ENCODE assay signal across 15 mouse cellular contexts in genomic region chr4:35356904-35357563, GRCm38 (mm10).
A peak's percentile ranks its signal among the peaks of the same experiment; 100 is the strongest.
DNase-seq lines count a peak whose midpoint lies in the region; ATAC-seq lines count a peak whose summit lies in the region.
"Had no signal": no experiment of that assay in that cellular context is flagged by ENCODE, and none has a peak within 500 bp of the region (broad histone marks: within the 10 kb centered on the region; RNA-seq: fewer than 3 reads in every experiment).

No protein-coding gene starts in this region.

- H3K4me2 ChIP-seq in heart, embryonic 11.5 days = no peak overlapping the region
- H3K4me2 ChIP-seq in kidney, embryonic 15.5 days = no peak overlapping the region
- H3K4me2 ChIP-seq: heart, embryonic 12.5 days; liver, embryonic 15.5 days; midbrain, embryonic 11.5 days had no signal

- no peaks in the 10 kb centered on the region for H3K36me3 ChIP-seq in heart, embryonic 11.5 days (ENCODE audit: control insufficient read depth, insufficient read depth, low read length)
- H3K36me3 ChIP-seq in kidney, embryonic 15.5 days = no peaks in the 10 kb centered on the region
- H3K36me3 ChIP-seq: heart, embryonic 12.5 days; liver, embryonic 15.5 days had no signal

- peak; percentile 18 to 25 for DNase-seq in heart, adult 18-20 months
- DNase-seq in kidney, adult 9 months = no peak
- peak; percentile 22 for DNase-seq in Muller cell, postnatal 12 days (ENCODE audit: inconsistent ontology term)
- peak; percentile 1 for DNase-seq in fibroblast of lung, adult 2 months (ENCODE audit: low read depth)
- DNase-seq in frontal cortex, postnatal 10 days (ENCODE audit: low spot score in 2 of 2) = no peak
- DNase-seq: cerebellum, postnatal 25 days; gastrocnemius, postnatal 25 days had no signal

- ATAC-seq in heart, embryonic 11.5 days (replicated peaks; ENCODE audit: insufficient number of reproducible peaks, low FRiP score, low TSS enrichment) = no peak
- peak; percentile 52; the same call in 1 of the 2 replicates for ATAC-seq in kidney, embryonic 15.5 days (replicated peaks; ENCODE audit: low FRiP score)
- ATAC-seq: lung, postnatal 0 days had no signal

- no peak overlapping the region for H3K9ac ChIP-seq in heart, embryonic 11.5 days (ENCODE audit: low read depth, low read length)
- H3K9ac ChIP-seq in kidney, embryonic 15.5 days = no peak overlapping the region
- H3K9ac ChIP-seq: heart, embryonic 12.5 days; liver, embryonic 15.5 days had no signal

- H3K27ac ChIP-seq in heart, embryonic 11.5 days (ENCODE audit: low read depth, low read length) = no peak overlapping the region
- H3K27ac ChIP-seq in kidney, embryonic 15.5 days = no peak overlapping the region
- H3K27ac ChIP-seq: kidney, postnatal 0 days; liver, embryonic 15.5 days; stomach, postnatal 0 days had no signal

- no peak overlapping the region for H3K4me3 ChIP-seq in heart, embryonic 11.5 days (ENCODE audit: low read depth, low read length)
- no peak overlapping the region for H3K4me3 ChIP-seq in kidney, embryonic 15.5 days (replicated peaks)
- H3K4me3 ChIP-seq: heart, embryonic 12.5 days; liver, embryonic 15.5 days had no signal

- 83% methylated on average over 12 of the region's 12 CpGs for WGBS in heart, embryonic 11.5 days (ENCODE audit: insufficient replicate concordance)
- WGBS in kidney, embryonic 15.5 days = 61% methylated on average over 12 of the region's 12 CpGs

- no peaks in the 10 kb centered on the region for H3K27me3 ChIP-seq in heart, embryonic 11.5 days (ENCODE audit: control insufficient read depth, insufficient read depth, low read length)
- no peaks in the 10 kb centered on the region for H3K27me3 ChIP-seq in kidney, embryonic 15.5 days
- H3K27me3 ChIP-seq: heart, embryonic 12.5 days; liver, embryonic 15.5 days had no signal

- H3K4me1 ChIP-seq in heart, embryonic 11.5 days (ENCODE audit: control insufficient read depth, insufficient read depth, low read length) = peaks cover 4% of the 10 kb centered on the region; the same call in 1 of the 2 replicates
- no peaks in the 10 kb centered on the region for H3K4me1 ChIP-seq in kidney, embryonic 15.5 days
- H3K4me1 ChIP-seq: liver, embryonic 15.5 days had no signal

- no peaks in the 10 kb centered on the region for H3K9me3 ChIP-seq in heart, embryonic 11.5 days (replicated peaks; ENCODE audit: control insufficient read depth, low read length)
- H3K9me3 ChIP-seq in kidney, embryonic 15.5 days (replicated peaks) = no peaks in the 10 kb centered on the region
- H3K9me3 ChIP-seq: heart, embryonic 12.5 days; liver, embryonic 15.5 days had no signal

Comparison
In these comparisons a context has a peak if more than half of its experiments do, and no peak if none do; other contexts are left out.
1. DNase-seq: peak in heart, adult 18-20 months (2 of 2), Muller cell, postnatal 12 days (single experiment) and fibroblast of lung, adult 2 months (single experiment); none in kidney, adult 9 months (single experiment) and frontal cortex, postnatal 10 days (0 of 2).